ENCODE assay signal across 8 mouse cellular contexts in the genomic region with DNA sequence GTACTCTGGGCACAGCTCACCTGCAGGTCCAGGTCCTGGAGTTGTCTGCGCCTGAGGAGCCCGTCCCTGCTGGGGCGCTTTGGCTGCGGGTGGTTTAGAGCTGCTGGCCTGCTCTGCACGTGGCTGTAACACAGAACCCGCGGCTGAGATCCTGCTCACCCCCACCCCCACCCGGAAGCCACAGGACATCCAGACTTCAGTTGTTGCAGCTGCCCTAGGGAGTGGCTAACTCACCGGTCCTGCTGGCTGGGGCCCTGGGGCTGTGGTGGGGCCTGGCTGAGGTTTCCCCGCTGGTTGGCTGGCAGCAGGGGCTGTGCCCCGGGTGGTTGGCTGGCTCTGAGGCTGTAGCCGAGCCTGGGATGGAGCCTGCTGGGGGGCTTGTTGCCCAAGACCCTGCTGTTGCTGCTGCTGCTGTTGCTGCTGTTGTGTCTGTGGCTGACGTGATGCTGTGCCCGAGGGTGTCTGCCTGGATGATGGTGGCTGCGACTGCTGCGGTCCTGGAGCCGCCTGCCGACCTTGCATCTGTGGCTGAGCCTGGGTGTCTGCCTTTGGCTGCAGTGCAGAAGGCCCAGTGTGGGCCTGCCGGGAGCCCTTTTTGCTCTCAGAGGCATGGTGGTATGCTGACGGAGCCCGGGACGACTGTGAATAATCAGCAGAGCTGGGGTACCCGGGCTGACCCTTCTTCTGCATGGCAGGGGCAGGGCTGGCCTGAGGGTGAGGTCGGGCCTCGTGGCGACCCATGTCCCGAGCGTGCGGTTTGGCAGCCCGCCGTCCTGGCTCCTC. TPM values are rescaled to one million over a fixed set of nuclear protein-coding genes. Genes with fewer than 3 reads are reported as not detected.
DNase-seq lines count a peak whose midpoint lies in the region; ATAC-seq and TF ChIP-seq lines count a peak whose summit lies in the region.

No protein-coding gene starts in this region.

- DNase-seq in heart, postnatal 14 days = no peak
- peak; percentile 88 for DNase-seq in CH12.LX (ENCODE audit: extremely low read depth)
- DNase-seq in right cerebral cortex, postnatal 25 days = no peak
- DNase-seq in frontal cortex, postnatal 25 days (ENCODE audit: low spot score in 2 of 2) = no peak

- H3K9ac ChIP-seq in heart, embryonic 15.5 days = 0 out of 2 replicates have a peak overlapping the region, but pooled peaks have one; percentile 27
- H3K9ac ChIP-seq in CH12.LX (ENCODE audit: insufficient read depth, low read depth) = peak overlapping the region; percentile 57
- H3K9ac ChIP-seq in embryonic facial prominence, embryonic 12.5 days = peak overlapping the region; percentile 46
- H3K9ac ChIP-seq in limb, embryonic 15.5 days = peak overlapping the region; percentile 15; the same call in 1 of the 2 replicates
- H3K9ac ChIP-seq in stomach, embryonic 14.5 days (replicated peaks; ENCODE audit: low read depth, low read length) = 0 out of 2 replicates have a peak overlapping the region, but pooled peaks have one; percentile 21

- TF ChIP-seq EP300 in CH12.LX (IDR thresholded peaks at IDR 0.05; ENCODE audit: low read length) = peak; percentile 52; the same call in 1 of the 2 replicates

- peaks cover 4% of the 10 kb centered on the region for H3K27me3 ChIP-seq in heart, embryonic 15.5 days
- H3K27me3 ChIP-seq in CH12.LX (replicated peaks) = no peaks in the 10 kb centered on the region
- peaks cover 9% of the 10 kb centered on the region; the same call in 1 of the 2 replicates for H3K27me3 ChIP-seq in embryonic facial prominence, embryonic 12.5 days
- no peaks in the 10 kb centered on the region for H3K27me3 ChIP-seq in limb, embryonic 15.5 days
- no peaks in the 10 kb centered on the region for H3K27me3 ChIP-seq in stomach, embryonic 14.5 days (ENCODE audit: control insufficient read depth, insufficient read depth, low read length)

- H3K4me3 ChIP-seq in heart, embryonic 15.5 days = peak overlapping the region; percentile 17; the same call in 1 of the 2 replicates
- H3K4me3 ChIP-seq in CH12.LX (replicated peaks in 1 of 3; ENCODE audit: low read depth in 2 of 3, low read length in 2 of 3, poor library complexity in 1 of 3) = peak overlapping the region; percentile 68 to 80 (median 79)
- 0 out of 2 replicates have a peak overlapping the region, but pooled peaks have one; percentile 7 for H3K4me3 ChIP-seq in embryonic facial prominence, embryonic 12.5 days
- peak overlapping the region; percentile 8 for H3K4me3 ChIP-seq in limb, embryonic 15.5 days
- peak overlapping the region; percentile 3; the same call in 1 of the 2 replicates for H3K4me3 ChIP-seq in stomach, embryonic 14.5 days (ENCODE audit: low read depth, low read length)

- peaks cover 20% of the 10 kb centered on the region for H3K4me1 ChIP-seq in heart, embryonic 15.5 days (replicated peaks)
- H3K4me1 ChIP-seq in CH12.LX (ENCODE audit: control insufficient read depth in 1 of 2, insufficient read depth in 2 of 2) = peaks cover 11 to 47% of the 10 kb centered on the region in 2 experiments
- H3K4me1 ChIP-seq in embryonic facial prominence, embryonic 12.5 days = peaks cover 21% of the 10 kb centered on the region
- peaks cover 23% of the 10 kb centered on the region for H3K4me1 ChIP-seq in limb, embryonic 15.5 days
- H3K4me1 ChIP-seq in stomach, embryonic 14.5 days (ENCODE audit: control insufficient read depth, insufficient read depth, low read length) = peaks cover 5% of the 10 kb centered on the region

- TF ChIP-seq POLR2A in CH12.LX (IDR thresholded peaks at IDR 0.05; ENCODE audit: low read depth, low read length) = peak; percentile 79

- H3K36me3 ChIP-seq in heart, embryonic 15.5 days = no peaks in the 10 kb centered on the region
- peaks cover 16 to 66% of the 10 kb centered on the region in 2 experiments for H3K36me3 ChIP-seq in CH12.LX (replicated peaks in 1 of 2; ENCODE audit: control insufficient read depth in 1 of 2, insufficient read depth in 1 of 2, low read length in 1 of 2)
- no peaks in the 10 kb centered on the region for H3K36me3 ChIP-seq in embryonic facial prominence, embryonic 12.5 days
- no peaks in the 10 kb centered on the region for H3K36me3 ChIP-seq in limb, embryonic 15.5 days
- no peaks in the 10 kb centered on the region for H3K36me3 ChIP-seq in stomach, embryonic 14.5 days (ENCODE audit: control insufficient read depth, insufficient read depth, low read length)

- H3K27ac ChIP-seq in heart, embryonic 15.5 days = no peak overlapping the region; the same call in 1 of the 2 replicates
- H3K27ac ChIP-seq in CH12.LX (ENCODE audit: insufficient read depth, low read depth) = peak overlapping the region; percentile 51
- H3K27ac ChIP-seq in embryonic facial prominence, embryonic 12.5 days = peak overlapping the region; percentile 43
- H3K27ac ChIP-seq in limb, embryonic 15.5 days = peak overlapping the region; percentile 70
- H3K27ac ChIP-seq in stomach, embryonic 14.5 days (ENCODE audit: low read length) = peak overlapping the region; percentile 48; the same call in 1 of the 2 replicates

- peak overlapping the region; percentile 21 for H3K4me2 ChIP-seq in heart, embryonic 15.5 days
- peak overlapping the region; percentile 76 for H3K4me2 ChIP-seq in CH12.LX (ENCODE audit: insufficient read depth, low read depth, poor library complexity, severe bottlenecking)
- H3K4me2 ChIP-seq in embryonic facial prominence, embryonic 12.5 days (replicated peaks) = peak overlapping the region; percentile 30
- H3K4me2 ChIP-seq in limb, embryonic 15.5 days = peak overlapping the region; percentile 30
- H3K4me2 ChIP-seq in stomach, embryonic 14.5 days (replicated peaks; ENCODE audit: low read depth, low read length) = peak overlapping the region; percentile 35

- TF ChIP-seq CTCF in CH12.LX (conservative IDR thresholded peaks at IDR 0.05 in 1 of 2, IDR thresholded peaks at IDR 0.05 in 1 of 2; ENCODE audit: low read depth in 2 of 2, low read length in 2 of 2) = no peak

- whole genome bisulfite sequencing in heart, embryonic 15.5 days = 49% methylated on average over 31 of the region's 31 CpGs
- WGBS in embryonic facial prominence, embryonic 12.5 days = 25% methylated on average over 31 of the region's 31 CpGs
- WGBS in limb, embryonic 15.5 days = 29% methylated on average over 31 of the region's 31 CpGs
- 46% methylated on average over 31 of the region's 31 CpGs for WGBS in stomach, embryonic 14.5 days

- in situ Hi-C loops in CH12.LX (cut with MboI; ENCODE audit: low pct_ligation_motif_present, low pct_unique_long_range_greater_than_20kb, low sequenced_read_pairs) = loop anchor here (10.0 kb wide), 1 partner anchor 180 kb away; no protein-coding TSS in a partner anchor

- intact Hi-C loops in heart, postnatal 14 days (cut with DNase I) = loop anchor here (10.0 kb wide), 1 partner anchor 320 kb away; the partner anchor contains the start of gene Ccdc36

- H3K79me2 ChIP-seq in CH12.LX (replicated peaks; ENCODE audit: control insufficient read depth, extremely low read depth, insufficient read depth, poor library complexity, severe bottlenecking) = peaks cover 5% of the 10 kb centered on the region

- dilution Hi-C loops in CH12.LX (cut with MboI; ENCODE audit: extremely low pct_ligation_motif_present, extremely low pct_unique_long_range_greater_than_20kb, low sequenced_read_pairs) = no loop called here

- TF ChIP-seq RAD21 in CH12.LX (IDR thresholded peaks at IDR 0.05; ENCODE audit: low read depth, low read length) = no peak; the same call in 1 of the 2 replicates

- peak; percentile 50; the same call in 1 of the 2 replicates for ATAC-seq in heart, embryonic 15.5 days (replicated peaks; ENCODE audit: insufficient number of reproducible peaks, insufficient read depth, low FRiP score, low read depth)
- ATAC-seq in embryonic facial prominence, embryonic 12.5 days (ENCODE audit: insufficient number of reproducible peaks, insufficient read depth, low FRiP score, low TSS enrichment) = peak; percentile 41
- ATAC-seq in limb, embryonic 15.5 days (ENCODE audit: insufficient number of reproducible peaks, low FRiP score, low TSS enrichment, low read depth) = peak; percentile 16; the same call in 1 of the 2 replicates
- peak; percentile 84 for ATAC-seq in stomach, embryonic 14.5 days (ENCODE audit: insufficient number of reproducible peaks, insufficient read depth, low FRiP score, low read depth)

- H3K9me3 ChIP-seq in heart, embryonic 15.5 days (replicated peaks) = no peaks in the 10 kb centered on the region
- no peaks in the 10 kb centered on the region for H3K9me3 ChIP-seq in CH12.LX (replicated peaks; ENCODE audit: low read length)
- no peaks in the 10 kb centered on the region for H3K9me3 ChIP-seq in embryonic facial prominence, embryonic 12.5 days
- H3K9me3 ChIP-seq in limb, embryonic 15.5 days = no peaks in the 10 kb centered on the region
- no peaks in the 10 kb centered on the region for H3K9me3 ChIP-seq in stomach, embryonic 14.5 days (ENCODE audit: control insufficient read depth, low read depth, low read length)

RNA-seq across cellular contexts. Expression of gene Apeh, which starts 10.6 kb away (rescaled TPM):
- 46.4 and 65.9 TPM in 2 replicates for polyA plus RNA-seq in heart, embryonic 15.5 days (2015; fragmentation: Nextera tagmentation; extraction: Ambion mirVana)
- 10 to 100 TPM; 36.4 to 41.8 TPM for total RNA-seq in heart, postnatal 14 days (2021)
- total RNA-seq in CH12.LX (2012; rRNA removed) (69.5 and 75.6 TPM in 2 replicates), CH12.LX (2014; rRNA removed) (28.8 and 36.2 TPM in 2 replicates)
- 53.2 and 66.6 TPM in 2 replicates for polyA plus RNA-seq in CH12.LX (2012; ENCODE audit: insufficient read length, low read depth)
- polyA plus RNA-seq in embryonic facial prominence, embryonic 12.5 days (2016; fragmentation: Nextera tagmentation; extraction: Ambion mirVana) = 54.7 and 55.0 TPM in 2 replicates
- polyA plus RNA-seq in limb, embryonic 15.5 days (2015; fragmentation: Nextera tagmentation; extraction: Ambion mirVana) = 41.8 and 45.4 TPM in 2 replicates
- polyA plus RNA-seq in stomach, embryonic 14.5 days (2014; fragmentation: Nextera tagmentation; extraction: Ambion mirVana) = 52.2 and 58.0 TPM in 2 replicates

RNA-seq across cellular contexts. Expression of gene Rnf123, which starts 21.8 kb away (rescaled TPM):
- polyA plus RNA-seq in heart, embryonic 15.5 days (2015; fragmentation: Nextera tagmentation; extraction: Ambion mirVana) = 29.8 and 33.3 TPM in 2 replicates
- 10 to 100 TPM; 85.3 to 92.6 TPM for total RNA-seq in heart, postnatal 14 days (2021)
- total RNA-seq in CH12.LX (2012; rRNA removed) (28.8 and 32.3 TPM in 2 replicates), CH12.LX (2014; rRNA removed) (6.6 and 10.0 TPM in 2 replicates)
- polyA plus RNA-seq in CH12.LX (2012; ENCODE audit: insufficient read length, low read depth) = 40.4 and 50.0 TPM in 2 replicates
- polyA plus RNA-seq in embryonic facial prominence, embryonic 12.5 days (2016; fragmentation: Nextera tagmentation; extraction: Ambion mirVana) = 34.5 and 38.2 TPM in 2 replicates
- 25.5 and 30.4 TPM in 2 replicates for polyA plus RNA-seq in limb, embryonic 15.5 days (2015; fragmentation: Nextera tagmentation; extraction: Ambion mirVana)
- polyA plus RNA-seq in stomach, embryonic 14.5 days (2014; fragmentation: Nextera tagmentation; extraction: Ambion mirVana) = 31.1 and 33.5 TPM in 2 replicates

RNA-seq across cellular contexts. Expression of gene Mst1, which starts 24.7 kb away (rescaled TPM):
- 0.81 TPM in 1 of 2 replicates, not detected in the other for polyA plus RNA-seq in heart, embryonic 15.5 days (2015; fragmentation: Nextera tagmentation; extraction: Ambion mirVana)
- under 1 TPM in 1 of 2 experiments, not detected in 1; 0.38 TPM for total RNA-seq in heart, postnatal 14 days (2021)
- total RNA-seq in CH12.LX (2012; rRNA removed) = 33.2 and 59.6 TPM in 2 replicates
- total RNA-seq in CH12.LX (2014; rRNA removed) = 16.9 and 19.6 TPM in 2 replicates
- polyA plus RNA-seq in CH12.LX (2012; ENCODE audit: insufficient read length, low read depth) = 19.7 and 21.4 TPM in 2 replicates
- 0.29 and 0.31 TPM in 2 replicates for polyA plus RNA-seq in embryonic facial prominence, embryonic 12.5 days (2016; fragmentation: Nextera tagmentation; extraction: Ambion mirVana)
- 2.2 and 3.5 TPM in 2 replicates for polyA plus RNA-seq in limb, embryonic 15.5 days (2015; fragmentation: Nextera tagmentation; extraction: Ambion mirVana)
- 3.7 and 4.4 TPM in 2 replicates for polyA plus RNA-seq in stomach, embryonic 14.5 days (2014; fragmentation: Nextera tagmentation; extraction: Ambion mirVana)

RNA-seq across cellular contexts. Expression of gene Amigo3, which starts 52.0 kb away (rescaled TPM):
- 1.5 and 2.3 TPM in 2 replicates for polyA plus RNA-seq in heart, embryonic 15.5 days (2015; fragmentation: Nextera tagmentation; extraction: Ambion mirVana)
- 1 to 10 TPM; 1.4 to 1.9 TPM for total RNA-seq in heart, postnatal 14 days (2021)
- total RNA-seq in CH12.LX (2012; rRNA removed) (2.0 and 3.1 TPM in 2 replicates), CH12.LX (2014; rRNA removed) (1.7 and 2.2 TPM in 2 replicates)
- 3.3 and 4.4 TPM in 2 replicates for polyA plus RNA-seq in CH12.LX (2012; ENCODE audit: insufficient read length, low read depth)
- 3.1 and 4.2 TPM in 2 replicates for polyA plus RNA-seq in embryonic facial prominence, embryonic 12.5 days (2016; fragmentation: Nextera tagmentation; extraction: Ambion mirVana)
- polyA plus RNA-seq in limb, embryonic 15.5 days (2015; fragmentation: Nextera tagmentation; extraction: Ambion mirVana) = 4.4 and 4.7 TPM in 2 replicates
- 3.1 TPM in 2 replicates for polyA plus RNA-seq in stomach, embryonic 14.5 days (2014; fragmentation: Nextera tagmentation; extraction: Ambion mirVana)

RNA-seq across cellular contexts. Expression of gene Gmppb, which starts 55.9 kb away (rescaled TPM):
- polyA plus RNA-seq in heart, embryonic 15.5 days (2015; fragmentation: Nextera tagmentation; extraction: Ambion mirVana) = 18.3 and 23.8 TPM in 2 replicates
- total RNA-seq in heart, postnatal 14 days (2021) = 10 to 100 TPM in 1 of 2 experiments, 1 to 10 TPM in 1; 9.2 to 11.4 TPM
- total RNA-seq in CH12.LX (2012; rRNA removed) (20.9 and 33.4 TPM in 2 replicates), CH12.LX (2014; rRNA removed) (17.9 and 18.4 TPM in 2 replicates)
- 19.2 and 21.8 TPM in 2 replicates for polyA plus RNA-seq in CH12.LX (2012; ENCODE audit: insufficient read length, low read depth)
- 25.1 and 28.8 TPM in 2 replicates for polyA plus RNA-seq in embryonic facial prominence, embryonic 12.5 days (2016; fragmentation: Nextera tagmentation; extraction: Ambion mirVana)
- polyA plus RNA-seq in limb, embryonic 15.5 days (2015; fragmentation: Nextera tagmentation; extraction: Ambion mirVana) = 46.7 and 52.4 TPM in 2 replicates
- polyA plus RNA-seq in stomach, embryonic 14.5 days (2014; fragmentation: Nextera tagmentation; extraction: Ambion mirVana) = 21.4 and 26.6 TPM in 2 replicates

Comparison
In these comparisons a context has a peak if more than half of its experiments do, and no peak if none do; other contexts are left out.
1. ATAC-seq: peak in every context shown above with its lines; median percentile 84 in stomach, embryonic 14.5 days; 50 in heart, embryonic 15.5 days; 41 in embryonic facial prominence, embryonic 12.5 days; 16 in limb, embryonic 15.5 days.
2. H3K4me2 ChIP-seq: peak in every context shown above with its lines; median percentile 76 in CH12.LX; 35 in stomach, embryonic 14.5 days; 30 in embryonic facial prominence, embryonic 12.5 days; 30 in limb, embryonic 15.5 days; 21 in heart, embryonic 15.5 days.
3. H3K4me3 ChIP-seq: peak in every context shown above with its lines; median percentile 79 in CH12.LX; 17 in heart, embryonic 15.5 days; 8 in limb, embryonic 15.5 days; 7 in embryonic facial prominence, embryonic 12.5 days; 3 in stomach, embryonic 14.5 days.